Mouse (Mus musculus) layer of hippocampus, adult 8-10 months (tissue): ENCODE measurements at regions not wholly inside any gene's neighbourhood (a gene's known extent, or its start where the extent isn't known, plus 50 kb on each side); places are given as distances from the start of the nearest gene placed in this dataset.

Source experiments
- DNase-seq, 2 experiments: peaks; one replicate each; pipeline ENCODE4 v3.0.0; 2022; ENCODE audit warnings: low spot score in 2 of 2

DNA sequence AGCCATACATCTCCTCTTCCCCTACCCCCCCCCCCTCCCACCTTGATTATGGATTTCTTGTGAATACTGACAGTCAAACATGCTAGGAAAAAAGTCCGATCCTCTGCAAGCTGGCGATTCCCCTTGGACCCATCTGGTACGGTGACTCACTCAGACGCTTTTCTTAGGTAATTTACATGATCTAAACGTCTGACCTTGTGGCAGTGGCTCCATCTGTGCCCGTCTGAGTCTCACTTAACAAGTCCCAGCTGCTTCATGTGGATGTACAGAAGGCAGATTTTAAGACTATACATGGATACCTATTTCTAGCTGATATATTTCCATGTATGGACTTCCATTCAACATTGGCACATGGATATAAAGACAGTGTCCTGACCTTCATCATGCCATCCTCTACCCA lies 481.0 kb downstream of the Lipi start:
- DNase-seq, result no peak

GRCm38 (mm10) chr16:75093163-75093562 lies 492.7 kb downstream of the Lipi start:
- DNase-seq, result no peak

GRCm38 (mm10) chr16:75092471-75093130 lies 493.3 kb downstream of the Lipi start:
- peak in 1 of 2 experiments; percentile 9 for DNase-seq

DNA sequence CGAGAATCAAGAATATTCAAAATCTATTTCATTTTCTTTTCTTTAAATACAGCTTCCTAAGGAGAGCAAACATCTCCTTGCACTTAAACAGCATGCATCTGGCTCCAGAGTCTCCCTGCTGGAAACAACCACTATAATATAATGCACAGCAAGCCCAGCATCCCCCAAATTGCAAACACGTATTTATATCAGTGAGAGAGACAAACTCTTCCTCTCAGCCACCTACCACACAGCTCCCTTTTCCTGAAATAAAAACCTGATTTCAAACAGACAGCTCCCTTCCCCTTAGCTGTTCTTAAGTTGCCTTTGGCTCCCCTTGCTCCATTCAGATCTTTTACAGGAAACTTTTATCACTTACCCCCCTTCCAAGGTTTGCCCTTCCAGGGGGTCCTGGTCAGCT lies 493.9 kb downstream of the Lipi start:
- DNase-seq, result no peak

GRCm38 (mm10) chr16:75089383-75090035 lies 496.4 kb downstream of the Lipi start:
- peak; percentile 48 to 66 for DNase-seq

GRCm38 (mm10) chr16:75088701-75089100 lies 497.2 kb downstream of the Lipi start:
- no peak for DNase-seq

- no peak for DNase-seq
Measured at GRCm38 (mm10) chr16:75065281-75065680, 520.6 kb downstream of the Lipi start.

DNA sequence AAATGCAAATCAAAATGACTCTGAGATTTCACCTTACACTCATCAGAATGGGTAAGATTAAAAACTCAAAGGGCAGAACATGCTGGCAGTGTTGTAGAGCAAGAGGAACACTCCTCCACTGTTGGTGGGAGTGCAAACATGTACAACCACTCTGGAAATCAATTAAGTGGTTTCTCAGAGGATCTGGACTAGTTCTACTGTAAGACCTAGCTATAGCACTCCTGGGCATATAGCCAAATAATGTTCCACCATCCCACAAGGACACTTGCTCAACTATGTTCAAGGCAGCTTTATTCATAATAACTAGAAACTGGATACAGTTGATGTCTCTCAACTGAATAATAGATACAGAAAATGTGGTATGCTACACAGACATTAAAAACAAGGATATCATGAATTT lies 532.9 kb downstream of the Lipi start:
- no peak for DNase-seq

DNA sequence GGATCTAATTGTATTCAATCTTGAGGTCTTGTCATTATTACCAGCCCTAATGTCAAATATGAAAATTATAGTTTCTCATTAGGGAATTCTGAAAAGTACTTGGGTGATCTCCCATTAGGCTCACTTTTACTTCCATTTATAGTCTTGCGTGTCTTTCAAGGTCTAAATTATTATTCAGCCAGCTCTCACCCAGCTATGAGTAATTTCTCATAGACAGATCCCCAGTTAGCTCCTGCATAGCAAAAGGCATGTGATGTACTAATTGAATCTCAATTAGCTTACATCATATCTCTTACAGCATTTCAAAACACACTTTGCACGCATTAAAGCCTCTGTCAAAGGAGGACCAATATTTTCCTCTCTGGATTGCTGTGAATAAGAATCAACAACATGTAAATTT lies 539.9 kb downstream of the Lipi start:
- DNase-seq, result no peak
